Mouse (Mus musculus): ENCODE measurements around the gene Rnf17. TPM values are rescaled to one million over a fixed set of nuclear protein-coding genes. Genes with fewer than 3 reads are reported as not detected.

Rnf17 gene
- 0.40 TPM for polyA plus RNA-seq (2017; shearing (Covaris generic))

GRCm38 (mm10) chr14:56402311-56403071 lies at the start of gene Rnf17:
Rnf17 (plus strand) TSS chr14:56402581.

GRCm38 (mm10) chr14:56364711-56365237 lies 37.6 kb upstream of the Rnf17 start, which contains the start of gene Atp12a:
Atp12a (plus strand) TSS chr14:56365068.

Other genes starting within 250 kb of the Rnf17 start
- not detected for gene Gzmg, start 243.0 kb upstream of the Rnf17 start, polyA plus RNA-seq (2017; shearing (Covaris generic))
- not detected for gene Gzmn, start 228.0 kb upstream of the Rnf17 start, polyA plus RNA-seq (2017; shearing (Covaris generic))
- gene Gzmf, start 191.2 kb upstream of the Rnf17 start, polyA plus RNA-seq (2017; shearing (Covaris generic)): not detected
- 1.3 TPM for gene Gzmc, start 167.9 kb upstream of the Rnf17 start, polyA plus RNA-seq (2017; shearing (Covaris generic))
- 63.6 TPM for gene Gzmb, start 140.3 kb upstream of the Rnf17 start, polyA plus RNA-seq (2017; shearing (Covaris generic))
- 0.21 TPM for gene Atp12a, start 37.5 kb upstream of the Rnf17 start, polyA plus RNA-seq (2017; shearing (Covaris generic))
- gene Cenpj, start 172.8 kb downstream of the Rnf17 start, polyA plus RNA-seq (2017; shearing (Covaris generic)): 6.1 TPM
- 13.9 TPM for gene Parp4, start 173.0 kb downstream of the Rnf17 start, polyA plus RNA-seq (2017; shearing (Covaris generic))